ENCODE assay signal across 20 mouse cellular contexts in the genomic region with DNA sequence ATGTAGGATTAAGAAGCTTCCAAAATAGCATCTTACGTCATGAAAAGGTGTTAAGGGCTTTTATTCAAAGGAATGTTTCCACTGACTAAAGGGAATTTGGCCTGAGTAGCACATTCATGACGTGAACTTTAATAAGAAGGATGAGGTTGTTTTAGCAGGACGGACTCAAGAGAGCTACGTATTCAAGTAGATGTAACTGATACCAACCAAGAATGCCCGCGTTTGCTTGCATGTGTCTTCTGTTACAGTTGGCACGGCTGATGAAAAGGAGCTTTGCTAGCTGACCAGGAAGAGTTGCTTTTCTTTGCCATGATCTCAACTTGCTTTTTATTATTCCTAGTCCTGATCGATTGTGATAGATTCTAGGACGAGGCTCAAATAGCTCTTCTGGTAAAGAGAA.
"Had no signal": no experiment of that assay in that cellular context is flagged by ENCODE, and none has a peak within 500 bp of the region (broad histone marks: within the 10 kb centered on the region; RNA-seq: fewer than 3 reads in every experiment).

No protein-coding gene starts in this region.

- H3K27ac ChIP-seq: layer of hippocampus, adult 2 months; liver, embryonic 14.5 days; macrophage; stomach, embryonic 15.5 days had no signal

- H3K4me2 ChIP-seq: liver, embryonic 11.5 days; lung, embryonic 14.5 days; stomach, embryonic 15.5 days had no signal

- H3K9me3 ChIP-seq: stomach, embryonic 15.5 days had no signal

- H3K4me3 ChIP-seq: layer of hippocampus, adult 2 months; stomach, embryonic 15.5 days had no signal

- H3K4me1 ChIP-seq: stomach, embryonic 15.5 days had no signal

- DNase-seq: kidney, adult 18-20 months; kidney, adult 9 months; kidney, postnatal 14 days; kidney, postnatal 4 days; layer of hippocampus, adult 9-11 months; liver, postnatal 0 days; lung, embryonic 14.5 days; midbrain, embryonic 14.5 days; right cerebral cortex, adult 18-20 months; right cerebral cortex, postnatal 14 days; right cerebral cortex, postnatal 4 days; spleen, adult 18-20 months; thymus, postnatal 25 days had no signal

- ATAC-seq: intestine, embryonic 16.5 days; liver, postnatal 0 days; lung, postnatal 0 days had no signal

- H3K9ac ChIP-seq: liver, embryonic 14.5 days; liver, postnatal 0 days; lung, embryonic 14.5 days; stomach, embryonic 15.5 days had no signal

- H3K27me3 ChIP-seq: stomach, embryonic 15.5 days had no signal

- H3K36me3 ChIP-seq: stomach, embryonic 15.5 days had no signal
